Mouse (Mus musculus) megakaryocyte-erythroid progenitor cell, adult 5-6 weeks (primary cell): ENCODE data around the gene Kat6b. TPM values are rescaled to one million over a fixed set of nuclear protein-coding genes. Genes with fewer than 3 reads are reported as not detected.
"Not testable (repeated sequence)": the region's sequence is repeated elsewhere in the genome, so short reads cannot be mapped to it uniquely, and the experiment has no call there.

Experiments
- ATAC-seq: replicated peaks from 2 replicates; pipeline ENCODE4 v1.8.0; 2016; ENCODE audit warnings: mild to moderate bottlenecking, inconsistent platforms; ENCODE audit not compliant: severe bottlenecking, poor library complexity, low FRiP score, low TSS enrichment
- total RNA-seq, 2 experiments: library from RNA; stranded (forward) in 1 of 2; stranded (reverse) in 1 of 2; fragments of 200-1000, 215-1000 nt in 1 of 2; fragments of >200 nt in 1 of 2; fragmentation: Nextera tagmentation in 1 of 2; gene quantifications; 2 replicates each; pipeline ENCODE4 v1.2.3; 2014 to 2017

The Kat6b gene
- total RNA-seq (2014; fragmentation: Nextera tagmentation) = 16.9 and 17.5 TPM in 2 replicates
- total RNA-seq (2017) = 5.1 and 9.1 TPM in 2 replicates

GRCm38 (mm10) chr14:21481231-21481630 lies at the start of gene Kat6b:
Kat6b (plus strand) TSS chr14:21481434.
- no peak for ATAC-seq

GRCm38 (mm10) chr14:21433415-21433814 lies 47.8 kb upstream of the Kat6b start:
- ATAC-seq = no peak

- no peak for ATAC-seq
Observed at GRCm38 (mm10) chr14:21433995-21434394, 47.2 kb upstream of the Kat6b start.

DNA sequence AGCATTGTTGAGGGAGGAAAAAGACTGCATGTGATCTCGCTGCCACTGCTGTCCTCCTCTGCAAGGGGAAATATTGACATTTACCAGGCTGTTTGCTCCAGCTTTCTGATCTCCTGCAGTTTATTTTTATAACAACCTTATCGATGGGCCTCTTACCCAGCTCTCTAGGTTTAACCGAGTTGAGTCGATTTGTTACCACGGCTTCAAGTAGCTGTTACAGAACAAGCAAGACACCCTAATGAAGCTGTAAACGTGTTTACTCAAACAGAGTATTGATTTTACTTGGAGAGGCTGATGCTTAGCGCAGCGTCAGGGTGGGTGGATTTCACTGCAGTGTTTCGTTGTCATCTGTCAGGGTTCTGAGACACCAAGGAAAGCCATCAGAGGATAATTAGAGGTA lies 46.5 kb upstream of the Kat6b start:
- ATAC-seq = no peak

DNA sequence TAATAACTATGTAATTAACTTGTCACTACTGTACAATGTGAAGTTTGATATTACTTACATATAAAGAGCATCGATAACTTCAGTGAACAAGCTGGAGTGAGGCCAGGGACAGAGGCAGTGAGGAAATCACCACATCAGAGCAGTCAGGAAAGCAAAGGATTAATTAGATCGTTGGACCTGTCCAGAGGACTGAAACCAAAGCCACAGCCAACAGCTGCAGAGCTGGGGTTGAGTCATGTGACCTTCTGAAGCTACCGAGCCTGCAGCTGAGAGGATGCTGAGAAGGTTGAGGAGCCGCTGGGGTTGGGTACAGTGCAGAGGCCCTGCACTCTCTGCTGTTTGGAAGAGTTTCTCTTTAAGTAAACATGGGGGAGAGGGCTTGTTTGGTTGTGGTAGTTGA lies 41.4 kb upstream of the Kat6b start:
- ATAC-seq = no peak

GRCm38 (mm10) chr14:21440526-21440925 lies 40.7 kb upstream of the Kat6b start:
- no peak for ATAC-seq

- no peak for ATAC-seq
Observed at GRCm38 (mm10) chr14:21441772-21442533, 39.3 kb upstream of the Kat6b start.

GRCm38 (mm10) chr14:21452581-21452980 lies 28.7 kb upstream of the Kat6b start:
- ATAC-seq = no peak

DNA sequence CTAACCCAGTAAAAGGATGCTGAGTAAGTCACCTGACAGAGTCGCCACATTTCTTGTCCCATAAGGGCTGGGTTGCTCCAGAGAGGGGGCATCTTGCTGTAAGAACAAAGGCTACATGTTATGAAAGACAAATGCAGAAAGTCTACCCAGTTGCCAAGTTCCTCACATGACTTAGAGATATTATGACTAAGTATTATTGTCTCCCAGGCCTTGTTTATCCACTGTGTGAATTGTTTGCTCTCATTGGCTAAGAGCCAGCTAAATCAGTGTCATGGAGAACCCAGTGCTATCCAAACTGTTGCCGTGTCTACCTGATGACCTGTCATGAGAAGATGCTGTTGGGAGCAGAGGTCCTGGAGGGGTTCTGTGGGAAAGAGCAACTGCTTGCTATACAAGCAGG lies 27.3 kb upstream of the Kat6b start:
- ATAC-seq = no peak

- no peak for ATAC-seq
Observed at GRCm38 (mm10) chr14:21455654-21456350, 25.4 kb upstream of the Kat6b start.

GRCm38 (mm10) chr14:21456526-21456925 lies 24.7 kb upstream of the Kat6b start:
- no peak for ATAC-seq

GRCm38 (mm10) chr14:21457876-21458275 lies 23.4 kb upstream of the Kat6b start:
- ATAC-seq = 0 out of 2 replicates have a peak, but pooled peaks have one; percentile 10

- no peak for ATAC-seq
Observed at GRCm38 (mm10) chr14:21458696-21459095, 22.5 kb upstream of the Kat6b start.

- no peak for ATAC-seq
Observed at GRCm38 (mm10) chr14:21459163-21459562, 22.1 kb upstream of the Kat6b start.

DNA sequence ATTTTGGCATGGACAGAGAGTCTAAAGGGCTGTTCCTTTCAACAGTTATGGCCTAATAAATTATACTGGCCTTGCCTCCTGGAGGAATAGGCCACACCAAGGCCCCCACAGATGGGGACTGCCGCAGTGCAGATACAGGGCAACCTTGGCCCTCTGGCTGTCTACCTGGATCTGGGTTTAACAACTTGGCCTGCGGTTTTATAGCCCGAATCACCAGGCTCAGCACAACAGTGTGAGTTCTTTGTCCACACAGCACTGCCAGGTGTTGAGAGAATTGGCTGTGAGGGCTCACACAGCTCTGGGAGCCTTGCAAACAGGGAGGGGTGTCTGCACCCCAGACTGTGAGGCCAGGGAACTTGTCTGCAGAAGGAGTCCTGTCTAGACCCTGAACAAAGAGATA lies 18.8 kb upstream of the Kat6b start:
- no peak for ATAC-seq

DNA sequence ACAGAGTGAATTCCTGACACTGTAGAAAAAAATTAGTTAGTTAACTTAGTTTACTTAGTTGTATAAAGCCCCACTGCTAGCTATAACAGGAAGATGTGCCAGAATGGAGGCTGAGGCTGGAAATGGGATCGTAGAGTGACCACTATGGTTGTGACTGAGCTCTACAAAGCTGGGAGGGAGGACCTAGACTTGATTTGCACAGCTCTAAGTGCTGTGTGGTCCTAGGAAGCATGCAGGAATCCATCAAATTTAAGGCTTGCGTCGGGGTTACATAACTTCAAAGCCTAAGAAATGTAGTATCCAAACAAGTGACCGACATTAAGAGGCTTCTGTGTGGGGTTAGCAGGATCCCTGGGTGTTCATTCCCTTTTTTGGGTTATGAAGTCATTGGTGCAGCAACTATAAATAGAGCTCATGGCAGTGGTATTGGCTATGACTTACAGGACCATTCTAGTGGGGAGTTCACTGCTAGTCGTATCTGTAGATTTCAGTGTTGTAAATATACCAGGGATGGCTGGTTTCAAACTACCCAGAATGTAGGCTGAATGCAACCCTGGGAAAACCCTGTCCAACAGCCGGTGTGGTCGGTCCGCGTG lies 18.0 kb upstream of the Kat6b start:
- ATAC-seq = no peak

- no peak for ATAC-seq
Observed at GRCm38 (mm10) chr14:21470386-21470785, 10.8 kb upstream of the Kat6b start.

GRCm38 (mm10) chr14:21471975-21472374 lies 9.3 kb upstream of the Kat6b start:
- no peak for ATAC-seq

DNA sequence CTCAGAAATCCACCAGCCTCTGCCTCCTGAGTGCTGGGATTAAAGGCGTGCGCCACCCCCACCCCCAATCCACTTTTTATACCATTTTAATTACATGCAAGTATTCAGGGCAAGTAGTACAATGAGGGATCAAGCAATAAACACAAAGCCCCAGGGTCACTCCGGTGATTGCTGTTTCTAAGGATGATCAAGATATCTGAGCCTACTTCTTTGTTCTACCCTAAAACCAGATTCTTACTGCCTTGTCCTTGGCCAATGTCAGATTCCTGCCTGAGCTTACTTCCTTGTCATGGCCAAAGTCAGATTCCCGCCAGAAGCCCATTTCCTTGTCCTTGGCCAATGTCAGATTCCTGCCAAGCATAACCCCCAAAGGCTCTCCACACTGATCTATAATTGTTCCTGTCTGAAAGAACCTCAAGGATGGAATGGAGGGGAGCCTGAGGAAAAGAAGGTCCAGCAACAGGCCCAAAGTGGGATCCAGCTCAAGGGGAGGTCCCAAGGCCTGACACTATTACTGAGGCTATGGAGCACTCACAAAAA lies 6.6 kb upstream of the Kat6b start:
- not testable (repeated sequence) for ATAC-seq

GRCm38 (mm10) chr14:21477181-21477580 lies 4.1 kb upstream of the Kat6b start:
- ATAC-seq = no peak
